Mouse (Mus musculus): ENCODE measurements around the gene Csf3r.
"Not testable (repeated sequence)": the region's sequence is repeated elsewhere in the genome, so short reads cannot be mapped to it uniquely, and the experiment has no call there.

Gene Csf3r

DNA sequence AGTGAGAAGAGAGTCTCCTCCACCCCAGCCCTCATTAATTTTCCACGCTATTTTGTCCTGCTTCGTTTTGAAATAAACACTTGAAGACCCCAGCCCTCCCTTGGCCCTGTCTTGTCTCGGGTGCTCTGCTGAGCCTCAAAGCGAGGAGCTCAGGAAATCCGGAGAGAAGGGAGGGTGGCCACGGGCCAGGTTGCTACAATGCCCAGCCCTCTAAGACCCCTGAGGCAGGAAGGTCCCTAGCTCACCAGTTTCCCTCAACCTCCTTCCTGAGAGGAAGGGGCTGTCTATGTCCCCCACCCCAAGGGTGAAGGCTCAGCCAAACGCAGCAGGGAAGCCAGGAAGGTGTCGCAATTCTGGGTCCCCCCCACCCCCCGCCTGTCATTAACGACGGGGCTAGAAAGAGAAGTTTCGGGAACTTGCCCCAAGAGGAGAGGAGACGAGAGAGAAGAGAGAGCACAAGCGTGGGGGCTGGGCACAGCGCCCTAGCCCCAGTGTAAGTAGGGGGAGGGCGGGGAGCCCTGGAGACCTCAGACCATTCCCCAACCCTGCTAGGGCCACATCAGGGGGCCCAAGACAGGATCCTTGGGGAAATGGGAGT, at the start of gene Csf3r:
Gene Csf3r, plus strand, starts transcription at position 248 of the 598 bp plus-strand sequence.
- DNase-seq (ENCODE audit: low read depth), result peak; percentile 88

DNA sequence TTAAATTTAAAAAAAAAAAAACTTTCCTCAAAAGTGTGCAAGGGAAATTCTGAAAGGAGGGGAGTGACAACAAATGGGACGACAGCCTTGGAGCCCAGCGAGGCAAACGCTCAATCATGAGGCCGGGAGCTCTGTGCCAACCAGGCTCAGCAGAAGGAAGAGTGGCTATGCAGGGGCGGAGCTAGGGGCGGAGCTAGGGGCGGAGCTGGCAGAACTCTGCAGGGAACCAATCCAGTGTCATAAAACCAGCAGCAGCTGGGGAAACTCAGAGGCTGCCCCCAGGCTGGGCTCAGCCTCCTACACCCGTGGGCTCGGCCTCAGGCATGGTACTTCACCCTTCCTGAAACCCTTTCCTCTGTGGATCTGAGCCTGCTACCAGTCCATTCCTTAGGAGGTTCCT, 46.6 kb upstream of the Csf3r start:
- peak; percentile 44 for DNase-seq (ENCODE audit: low read depth)

GRCm38 (mm10) chr4:125983279-125983678, 41.1 kb upstream of the Csf3r start:
- no peak for DNase-seq (ENCODE audit: low read depth)

- DNase-seq (ENCODE audit: low read depth), result not testable (repeated sequence)
Measured at GRCm38 (mm10) chr4:125985703-125986102, 38.6 kb upstream of the Csf3r start.

DNA sequence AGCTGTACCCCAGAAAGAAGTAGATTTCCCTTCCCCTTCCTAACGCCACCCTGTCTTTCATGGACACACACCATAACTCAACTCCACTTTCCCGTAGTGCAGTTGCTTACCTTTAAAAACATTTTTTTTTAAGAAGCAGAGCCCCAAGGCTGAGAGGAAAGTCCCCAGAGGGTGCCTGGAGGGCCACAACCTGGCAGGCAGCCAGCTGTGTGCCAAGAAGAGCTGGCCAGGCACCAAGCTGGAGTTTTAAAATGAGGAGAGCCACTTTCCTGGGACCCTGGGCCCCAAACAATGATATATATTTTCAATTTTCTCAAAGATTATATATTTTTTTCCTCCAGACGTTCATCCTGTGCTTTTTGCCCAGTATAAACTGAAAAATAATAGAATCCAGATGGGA, 37.3 kb upstream of the Csf3r start:
- no peak for DNase-seq (ENCODE audit: low read depth)

DNA sequence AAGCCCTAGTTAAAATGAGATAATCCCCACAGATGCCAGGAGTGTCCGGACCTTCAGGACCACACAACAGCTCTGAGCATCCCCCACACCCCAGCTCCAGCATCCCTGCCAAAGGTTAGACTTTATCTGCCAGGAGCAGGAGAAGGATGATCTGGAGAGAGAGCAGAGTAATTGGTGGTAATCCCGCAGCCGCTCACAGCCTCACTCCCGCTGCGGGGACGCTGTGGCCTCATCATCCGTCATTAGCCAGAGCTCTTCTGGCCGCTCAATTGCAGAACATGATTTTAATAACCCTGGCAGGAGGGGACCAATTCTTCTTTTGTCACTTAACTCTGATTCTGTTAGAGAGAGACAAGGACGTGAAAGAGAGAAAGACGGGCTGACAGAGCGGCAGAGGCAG, 35.3 kb upstream of the Csf3r start:
- no peak for DNase-seq (ENCODE audit: low read depth)

DNA sequence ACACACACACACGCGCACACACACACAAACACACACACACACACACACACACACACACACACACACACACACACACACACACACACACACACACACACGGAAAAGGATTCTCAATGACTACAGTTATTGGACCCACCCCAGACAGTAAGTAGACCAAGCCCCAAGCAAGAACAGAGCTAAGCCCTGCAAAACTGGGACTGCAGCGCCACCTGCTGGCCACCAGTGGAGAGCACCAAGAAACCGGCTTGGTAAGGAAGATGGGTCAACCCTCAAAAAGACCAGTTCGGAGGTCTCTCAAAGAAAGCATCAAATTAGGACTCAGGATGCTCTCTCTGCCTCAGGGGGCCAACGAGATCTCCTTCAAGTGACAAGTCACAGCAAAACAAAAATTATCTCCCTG, 34.2 kb upstream of the Csf3r start:
- DNase-seq (ENCODE audit: low read depth), result peak; percentile 75

GRCm38 (mm10) chr4:125992206-125992605, 32.1 kb upstream of the Csf3r start:
- DNase-seq (ENCODE audit: low read depth), result no peak

GRCm38 (mm10) chr4:125992906-125993305, 31.4 kb upstream of the Csf3r start:
- DNase-seq (ENCODE audit: low read depth), result no peak

GRCm38 (mm10) chr4:125996576-125996975, 27.8 kb upstream of the Csf3r start:
- DNase-seq (ENCODE audit: low read depth), result peak; percentile 59

- DNase-seq (ENCODE audit: low read depth), result no peak
Measured at GRCm38 (mm10) chr4:125997826-125998225, 26.5 kb upstream of the Csf3r start.

GRCm38 (mm10) chr4:126001311-126002199, 22.8 kb upstream of the Csf3r start:
- DNase-seq (ENCODE audit: low read depth), result peak; percentile 48

GRCm38 (mm10) chr4:126017676-126018332, 6.5 kb upstream of the Csf3r start:
- DNase-seq (ENCODE audit: low read depth), result peak; percentile 72

DNA sequence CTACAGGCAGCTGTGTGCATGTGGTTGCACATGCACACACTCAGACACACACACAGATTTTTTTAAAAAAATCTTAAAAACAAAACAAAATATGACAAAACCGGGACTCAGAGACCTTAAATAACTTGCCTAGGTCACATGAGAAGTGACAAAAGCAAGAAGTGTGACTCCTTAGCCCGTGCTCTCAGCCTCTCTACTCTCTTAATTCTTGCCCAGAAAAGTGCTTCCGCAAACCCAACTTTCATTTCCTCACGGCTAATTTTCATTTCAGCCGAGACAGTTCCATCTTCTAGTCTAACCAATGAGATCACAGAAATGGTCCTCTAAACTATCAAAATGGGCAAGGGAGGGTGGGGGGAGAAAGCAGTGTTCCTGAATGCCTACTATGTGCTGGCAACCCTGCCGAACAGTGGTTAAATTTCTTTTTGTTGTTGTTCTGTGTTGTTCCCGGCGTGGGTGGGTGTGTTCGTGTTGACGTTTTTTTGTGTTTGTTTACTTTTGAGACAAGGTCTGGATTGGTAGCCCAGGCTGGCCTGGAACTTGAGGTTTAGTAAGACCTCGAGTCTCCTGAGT, 5.3 kb upstream of the Csf3r start:
- DNase-seq (ENCODE audit: low read depth), result no peak

- DNase-seq (ENCODE audit: low read depth), result peak; percentile 58
Measured at GRCm38 (mm10) chr4:126025801-126026200, 1.5 kb downstream of the Csf3r start.

DNA sequence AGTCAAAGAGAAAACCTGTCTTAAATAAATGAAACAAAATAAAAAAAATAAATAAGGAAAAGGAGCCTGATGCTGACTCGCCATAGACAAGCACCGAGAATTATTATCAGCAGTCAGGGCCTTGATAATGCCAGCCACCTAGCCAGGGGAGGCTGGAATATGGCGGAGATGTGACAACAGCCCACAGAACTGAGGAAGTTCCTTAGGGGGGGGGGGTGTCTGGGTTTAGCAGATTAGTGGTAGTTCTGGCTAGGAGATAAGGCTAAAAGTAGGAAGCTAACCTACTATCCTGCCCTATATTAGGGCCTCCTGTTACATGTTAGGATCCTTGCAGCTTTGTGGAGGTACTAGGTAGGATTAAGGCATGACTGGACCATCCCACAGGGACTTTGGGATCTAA, 3.6 kb downstream of the Csf3r start:
- DNase-seq (ENCODE audit: low read depth), result peak; percentile 77

DNA sequence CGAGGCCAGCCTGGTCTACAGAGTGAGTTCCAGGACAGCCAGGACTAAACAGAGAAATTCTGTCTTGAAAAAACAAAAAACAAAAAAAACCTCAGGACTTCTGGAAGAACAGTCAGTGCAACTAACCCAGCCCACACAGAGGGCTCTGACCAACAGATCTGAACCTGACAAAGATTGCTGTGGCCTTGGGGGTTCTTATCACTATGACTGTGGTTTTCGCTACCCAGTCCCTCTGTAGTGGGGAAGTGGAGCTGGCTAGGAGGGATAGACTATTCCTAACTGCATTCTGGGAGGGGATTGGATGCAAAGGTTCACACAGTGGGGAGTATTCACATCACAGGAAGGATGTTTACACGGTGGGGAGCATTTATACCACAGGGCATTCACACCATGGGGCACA, 4.7 kb downstream of the Csf3r start:
- peak; percentile 58 for DNase-seq (ENCODE audit: low read depth)

DNA sequence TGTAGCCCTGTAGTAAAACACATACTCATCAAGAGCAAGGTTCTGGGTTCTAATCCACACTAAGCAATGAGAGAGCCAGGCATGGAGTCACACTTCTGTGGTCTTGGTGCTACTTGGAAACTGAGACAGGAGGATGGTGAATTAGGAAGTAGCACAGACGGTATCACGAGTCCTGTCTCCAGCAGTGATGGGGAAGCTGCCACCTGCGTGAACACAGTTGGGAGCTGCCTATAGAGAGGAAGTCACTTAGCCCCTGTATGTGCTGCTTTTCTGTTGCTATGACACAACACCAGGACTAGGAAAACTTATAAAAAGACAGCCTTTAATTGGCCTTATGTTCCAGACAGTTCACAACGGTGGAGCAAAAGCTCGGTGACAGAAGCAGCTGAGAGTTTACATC, 6.4 kb downstream of the Csf3r start:
- no peak for DNase-seq (ENCODE audit: low read depth)

- DNase-seq (ENCODE audit: low read depth), result no peak
Measured at GRCm38 (mm10) chr4:126035413-126035812, 11.1 kb downstream of the Csf3r start.

DNA sequence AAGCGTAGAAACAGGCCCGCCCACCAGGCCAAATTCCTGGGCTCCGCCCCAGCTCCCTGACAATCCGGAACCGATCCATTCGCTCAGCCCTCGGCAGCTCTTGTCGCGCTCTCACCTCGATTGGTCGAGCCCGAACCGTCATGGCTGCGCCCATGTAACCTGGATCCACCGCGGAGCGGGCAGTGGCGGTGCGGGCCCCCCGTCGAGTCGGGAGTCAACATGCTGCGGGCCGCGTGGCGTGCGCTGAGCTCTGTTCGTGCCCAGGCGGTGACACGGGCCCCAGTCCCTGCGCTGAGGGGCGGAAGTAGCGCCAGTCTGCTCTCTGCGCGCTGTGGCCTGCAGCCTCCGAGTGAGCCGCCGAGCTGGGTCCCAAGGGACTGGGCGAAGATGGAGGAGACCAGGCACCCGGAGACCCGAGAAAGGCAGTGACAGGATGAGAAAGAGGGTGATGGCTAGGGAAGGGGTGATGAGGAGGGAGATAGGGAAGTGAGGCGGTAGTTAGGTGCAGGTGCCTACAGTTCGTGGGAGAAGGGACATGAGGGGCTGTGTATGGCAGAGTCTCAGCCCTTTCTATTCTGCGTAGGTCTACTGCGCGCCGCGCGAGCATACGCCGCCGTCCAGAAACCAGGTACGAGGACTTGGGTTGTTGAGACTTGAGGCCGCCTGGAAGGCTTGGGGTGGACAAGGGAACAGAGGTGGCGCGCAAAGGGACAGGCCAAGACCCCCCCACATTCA, 22.7 kb downstream of the Csf3r start, which contains the start of gene Mrps15:
Gene Mrps15, plus strand, starts transcription at position 75 of the 735 bp plus-strand sequence.
- peak; percentile 91 for DNase-seq (ENCODE audit: low read depth)

- no peak for DNase-seq (ENCODE audit: low read depth)
Measured at GRCm38 (mm10) chr4:126051617-126052016, 27.3 kb downstream of the Csf3r start.
